ENCODE assay signal across 8 mouse cellular contexts in the genomic region with DNA sequence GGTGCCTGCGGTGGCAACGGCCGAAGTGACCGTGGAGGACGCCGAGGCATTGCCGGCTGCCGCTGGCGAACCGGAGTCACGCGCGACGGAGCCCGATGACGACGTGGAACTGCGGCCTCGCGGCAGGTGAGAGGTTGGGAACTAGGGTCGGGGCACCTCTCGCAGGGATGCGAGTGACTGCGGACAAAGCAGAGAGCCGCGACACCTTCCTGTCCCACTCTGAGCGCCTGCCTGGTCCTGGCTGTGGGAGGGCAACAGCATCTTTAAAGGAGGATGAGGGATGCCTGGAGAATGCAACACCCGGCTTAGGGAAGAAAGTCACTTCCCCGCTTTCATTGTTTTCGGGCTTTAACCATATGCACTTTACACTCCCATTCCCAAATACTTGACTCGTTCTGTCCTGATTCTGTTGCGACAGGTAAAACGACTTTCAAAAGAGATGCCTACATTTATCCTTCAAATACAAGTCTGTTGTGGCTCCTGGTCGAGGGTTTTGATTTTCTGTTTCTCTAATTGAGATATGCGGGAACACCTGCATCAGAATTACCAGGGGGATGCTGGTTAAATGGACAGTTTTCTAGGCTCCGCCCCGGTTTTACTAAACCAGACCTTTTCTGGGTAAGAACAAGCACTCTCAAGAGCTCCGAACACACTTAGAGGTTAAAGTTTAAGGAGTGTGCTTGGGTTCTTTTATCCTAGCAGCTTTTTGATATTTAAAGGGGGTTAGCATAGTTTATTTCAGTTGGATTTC. TPM values are rescaled to one million over a fixed set of nuclear protein-coding genes. Genes with fewer than 3 reads are reported as not detected.
DNase-seq lines count a peak whose midpoint lies in the region; ATAC-seq and TF ChIP-seq lines count a peak whose summit lies in the region.

No protein-coding gene starts in this region.

- TF ChIP-seq POLR2A in bone marrow, adult 2 months (IDR thresholded peaks at IDR 0.05; ENCODE audit: borderline replicate concordance, control insufficient read depth, low read depth, low read length) = peak; percentile 33; the same call in 1 of the 2 replicates
- TF ChIP-seq POLR2A in spleen, adult 2 months (IDR thresholded peaks at IDR 0.05; ENCODE audit: low read depth, low read length) = no peak; the same call in 1 of the 2 replicates

- no peaks in the 10 kb centered on the region for H3K9me3 ChIP-seq in heart, embryonic 12.5 days (replicated peaks)
- H3K9me3 ChIP-seq in liver, embryonic 11.5 days (ENCODE audit: control insufficient read depth, low read length) = no peaks in the 10 kb centered on the region

- H3K27me3 ChIP-seq in heart, embryonic 12.5 days (replicated peaks) = no peaks in the 10 kb centered on the region
- H3K27me3 ChIP-seq in liver, embryonic 11.5 days (replicated peaks; ENCODE audit: control insufficient read depth, insufficient read depth, low read length) = no peaks in the 10 kb centered on the region
- H3K27me3 ChIP-seq in spleen, adult 2 months (ENCODE audit: control insufficient read depth, insufficient read depth, low read length) = no peaks in the 10 kb centered on the region

- peak overlapping the region; percentile 69 for H3K4me2 ChIP-seq in heart, embryonic 12.5 days
- H3K4me2 ChIP-seq in liver, embryonic 11.5 days = peak overlapping the region; percentile 87

- H3K4me3 ChIP-seq in bone marrow, adult 2 months (replicated peaks; ENCODE audit: control insufficient read depth, low read depth, low read length) = peak overlapping the region; percentile 91
- H3K4me3 ChIP-seq in heart, embryonic 12.5 days = peak overlapping the region; percentile 73
- H3K4me3 ChIP-seq in liver, embryonic 11.5 days (ENCODE audit: low read depth, low read length) = peak overlapping the region; percentile 90
- H3K4me3 ChIP-seq in spleen, adult 2 months (ENCODE audit: extremely low read depth, insufficient read depth, insufficient read length) = peak overlapping the region; percentile 77

- peak overlapping the region; percentile 85 for H3K9ac ChIP-seq in heart, embryonic 12.5 days
- H3K9ac ChIP-seq in liver, embryonic 11.5 days (ENCODE audit: low read depth, low read length) = peak overlapping the region; percentile 86

- H3K4me1 ChIP-seq in bone marrow, adult 2 months (ENCODE audit: control insufficient read depth, insufficient read depth, low read length) = no peaks in the 10 kb centered on the region; the same call in 1 of the 2 replicates
- peaks cover 35% of the 10 kb centered on the region for H3K4me1 ChIP-seq in heart, embryonic 12.5 days (replicated peaks)
- peaks cover 6% of the 10 kb centered on the region; the same call in 1 of the 2 replicates for H3K4me1 ChIP-seq in liver, embryonic 11.5 days (replicated peaks; ENCODE audit: control insufficient read depth, insufficient read depth, low read length)
- peaks cover 9% of the 10 kb centered on the region for H3K4me1 ChIP-seq in spleen, adult 2 months (ENCODE audit: control insufficient read depth, insufficient read depth, insufficient read length)

- ATAC-seq in heart, embryonic 12.5 days (ENCODE audit: insufficient number of reproducible peaks, low FRiP score) = no peak
- no peak for ATAC-seq in liver, embryonic 11.5 days (replicated peaks; ENCODE audit: low FRiP score)

- no peaks in the 10 kb centered on the region for H3K36me3 ChIP-seq in heart, embryonic 12.5 days
- H3K36me3 ChIP-seq in liver, embryonic 11.5 days (ENCODE audit: control insufficient read depth, insufficient read depth, low read length) = no peaks in the 10 kb centered on the region
- no peaks in the 10 kb centered on the region; the same call in 1 of the 2 replicates for H3K36me3 ChIP-seq in spleen, adult 2 months (ENCODE audit: control insufficient read depth, insufficient read depth, low read length)

- 1% methylated on average over 38 of the region's 38 CpGs for WGBS in bone marrow, adult 2 months
- WGBS in heart, embryonic 12.5 days = 2% methylated on average over 38 of the region's 38 CpGs
- 3% methylated on average over 38 of the region's 38 CpGs for WGBS in liver, embryonic 11.5 days
- WGBS in spleen, adult 2 months = under 1% methylated on average over 38 of the region's 38 CpGs

- no peak for TF ChIP-seq CTCF in bone marrow, adult 2 months (IDR thresholded peaks at IDR 0.05; ENCODE audit: control insufficient read depth, insufficient read depth, low read length)
- TF ChIP-seq CTCF in spleen, adult 2 months (IDR thresholded peaks at IDR 0.05; ENCODE audit: extremely low read depth, insufficient read depth, insufficient read length, insufficient replicate concordance) = no peak

- peak; percentile 30 for DNase-seq in kidney, adult 9 months
- no peak for DNase-seq in kidney, postnatal 4 days
- DNase-seq in CD8-positive naive resting alpha-beta T cell, adult 2 months (ENCODE audit: low read depth in 2 of 2, low spot score in 2 of 2) = peak; percentile 38 to 44
- no peak for DNase-seq in liver, embryonic 11.5 days (ENCODE audit: low spot score)
- DNase-seq in spleen, adult 2 months (ENCODE audit: low read depth in 1 of 2, low spot score in 2 of 2) = peak in 1 of 2 experiments; percentile 60
- DNase-seq in urinary bladder, adult 2 months (ENCODE audit: low spot score) = no peak

- H3K27ac ChIP-seq in bone marrow, adult 2 months (ENCODE audit: control insufficient read depth, insufficient read depth, low read depth, low read length, poor library complexity) = peak overlapping the region; percentile 98
- H3K27ac ChIP-seq in heart, embryonic 12.5 days (ENCODE audit: poor library complexity, severe bottlenecking) = peak overlapping the region; percentile 88
- H3K27ac ChIP-seq in liver, embryonic 11.5 days (ENCODE audit: low read depth, low read length) = peak overlapping the region; percentile 74
- H3K27ac ChIP-seq in spleen, adult 2 months (ENCODE audit: insufficient read depth, low read length) = peak overlapping the region; percentile 93

RNA-seq across cellular contexts. Expression of gene Eif2ak3, which starts 0.8 kb away (rescaled TPM):
- polyA plus RNA-seq in bone marrow, adult 2 months (2011; ENCODE audit: insufficient read depth, insufficient read length, low replicate concordance, missing spikeins) = 10.9 and 12.4 TPM in 2 replicates
- polyA plus RNA-seq in heart, embryonic 12.5 days (2016; fragmentation: Nextera tagmentation; extraction: Ambion mirVana) = 9.5 and 10.8 TPM in 2 replicates
- 6.1 and 7.4 TPM in 2 replicates for polyA plus RNA-seq in liver, embryonic 11.5 days (2014; fragmentation: Nextera tagmentation; extraction: Ambion mirVana)
- polyA plus RNA-seq in spleen, adult 2 months (2012; rRNA removed) = 15.7 and 31.3 TPM in 2 replicates
- 15.6 and 16.3 TPM in 2 replicates for polyA plus RNA-seq in urinary bladder, adult 2 months (2012; rRNA removed)

RNA-seq across cellular contexts. Expression of gene Rpia, which starts 53.0 kb away (rescaled TPM):
- polyA plus RNA-seq in bone marrow, adult 2 months (2011; ENCODE audit: insufficient read depth, insufficient read length, low replicate concordance, missing spikeins) = 65.3 and 78.5 TPM in 2 replicates
- polyA plus RNA-seq in heart, embryonic 12.5 days (2016; fragmentation: Nextera tagmentation; extraction: Ambion mirVana) = 0.86 and 1.1 TPM in 2 replicates
- 6.5 and 8.6 TPM in 2 replicates for polyA plus RNA-seq in liver, embryonic 11.5 days (2014; fragmentation: Nextera tagmentation; extraction: Ambion mirVana)
- polyA plus RNA-seq in spleen, adult 2 months (2012; rRNA removed) = 12.7 and 15.1 TPM in 2 replicates
- polyA plus RNA-seq in urinary bladder, adult 2 months (2012; rRNA removed) = 24.8 and 27.8 TPM in 2 replicates

Comparison
In these comparisons a context has a peak if more than half of its experiments do, and no peak if none do; other contexts are left out.
1. DNase-seq: peak in kidney, adult 9 months (single experiment) and CD8-positive naive resting alpha-beta T cell, adult 2 months (2 of 2); none in kidney, postnatal 4 days (0 of 2), liver, embryonic 11.5 days (single experiment) and urinary bladder, adult 2 months (single experiment).
2. Peak in every context shown above with its lines, with median percentiles within 50 percentile points of each other: H3K27ac ChIP-seq and H3K4me3 ChIP-seq.